Mouse (Mus musculus) heart, embryonic 13.5 days (tissue): Measurements from ENCODE around the gene Eepd1. TPM values are rescaled to one million over a fixed set of nuclear protein-coding genes. Genes with fewer than 3 reads are reported as not detected.
A peak's percentile ranks its signal among the peaks of the same experiment; 100 is the strongest.

Source experiments
- ATAC-seq: fragments of 200-750 bp; cut with Nextera tagmentation; 2 replicates; pipeline ENCODE4 v1.8.0; 2017; ENCODE audit warnings: moderate TSS enrichment; ENCODE audit not compliant: insufficient number of reproducible peaks, low FRiP score, low TSS enrichment; ENCODE audit errors: extremely low read depth
- H3K27ac ChIP-seq: fragments of 300-500 bp; sonication (generic); replicated peaks from 2 replicates; pipeline ENCODE4 v1.5.1; 2015; ENCODE audit warnings: moderate library complexity, mild to moderate bottlenecking, inconsistent platforms
- H3K27me3 ChIP-seq: fragments of 300-500 bp; sonication (generic); replicated peaks from 2 replicates; pipeline ENCODE4 v1.6.1; 2015; ENCODE audit warnings: mild to moderate bottlenecking, inconsistent platforms
- H3K36me3 ChIP-seq: fragments of 300-500 bp; sonication (generic); 2 replicates; pipeline ENCODE4 v1.6.1; 2015; ENCODE audit warnings: mild to moderate bottlenecking, inconsistent platforms
- H3K4me1 ChIP-seq: fragments of 300-500 bp; sonication (generic); 2 replicates; pipeline ENCODE4 v1.6.1; 2015; ENCODE audit warnings: inconsistent platforms
- H3K4me2 ChIP-seq: fragments of 300-500 bp; sonication (generic); 2 replicates; pipeline ENCODE4 v1.6.1; 2015; ENCODE audit warnings: inconsistent platforms, mild to moderate bottlenecking, moderate library complexity
- H3K4me3 ChIP-seq: fragments of 300-500 bp; sonication (generic); 2 replicates; pipeline ENCODE4 v1.5.1; 2015; ENCODE audit warnings: moderate library complexity, mild to moderate bottlenecking, inconsistent platforms
- H3K9ac ChIP-seq: fragments of 300-500 bp; sonication (generic); 2 replicates; pipeline ENCODE4 v1.6.1; 2015; ENCODE audit warnings: inconsistent platforms, mild to moderate bottlenecking, moderate library complexity
- H3K9me3 ChIP-seq: fragments of 300-500 bp; sonication (generic); 2 replicates; pipeline ENCODE4 v1.6.1; 2016; ENCODE audit warnings: inconsistent platforms
- WGBS: fragments of 180-500 bp; shearing (Covaris S2); methylation state at CpG from one replicate; pipeline ENCODE4 v1.1.7; 2015; ENCODE audit warnings: mixed read lengths; 5-methylcytosine and 5-hydroxymethylcytosine counted together
- polyA plus RNA-seq: library from polyadenylated mRNA; unstranded; fragments of >200 nt; fragmentation: Nextera tagmentation; extraction: Ambion mirVana; gene quantifications from 2 replicates; pipeline ENCODE4 v1.2.1, GENCODE M21; 2015

Eepd1 gene
- polyA plus RNA-seq, 1 experiment from 2014 or later, result 21.4 TPM

DNA sequence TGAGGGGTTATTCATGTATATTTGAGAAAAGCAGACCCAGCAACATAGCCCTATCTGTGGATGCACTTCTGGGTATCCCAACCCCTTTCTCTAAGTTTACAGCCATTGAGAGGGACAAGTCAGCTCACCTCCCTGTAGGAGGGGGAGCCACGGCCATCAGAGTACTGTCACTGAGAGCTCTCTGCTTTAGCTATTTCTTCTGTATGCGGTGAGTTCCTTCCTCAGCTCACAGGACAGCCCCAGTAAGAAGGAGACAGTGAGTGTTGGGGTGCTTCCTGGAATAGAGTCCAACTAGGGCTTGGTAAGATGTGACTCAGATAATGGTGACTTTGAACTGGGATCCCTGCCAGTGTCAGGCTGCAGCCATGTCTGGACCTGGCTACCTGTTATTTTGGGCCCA lies 102.3 kb downstream of the Eepd1 start:
- Histone ChIP-seq H3K4me2 (no peak overlapping the region), H3K4me1 (peaks cover 39% of the 10 kb centered on the region), H3K9ac (no peak overlapping the region), H3K4me3 (no peak overlapping the region), H3K27me3 (no peaks in the 10 kb centered on the region), H3K27ac (no peak overlapping the region), H3K36me3 (peaks cover 9% of the 10 kb centered on the region), H3K9me3 (no peaks in the 10 kb centered on the region)
- WGBS, result 86% methylated on average over 2 of the region's 2 CpGs
- ATAC-seq, result no peak

DNA sequence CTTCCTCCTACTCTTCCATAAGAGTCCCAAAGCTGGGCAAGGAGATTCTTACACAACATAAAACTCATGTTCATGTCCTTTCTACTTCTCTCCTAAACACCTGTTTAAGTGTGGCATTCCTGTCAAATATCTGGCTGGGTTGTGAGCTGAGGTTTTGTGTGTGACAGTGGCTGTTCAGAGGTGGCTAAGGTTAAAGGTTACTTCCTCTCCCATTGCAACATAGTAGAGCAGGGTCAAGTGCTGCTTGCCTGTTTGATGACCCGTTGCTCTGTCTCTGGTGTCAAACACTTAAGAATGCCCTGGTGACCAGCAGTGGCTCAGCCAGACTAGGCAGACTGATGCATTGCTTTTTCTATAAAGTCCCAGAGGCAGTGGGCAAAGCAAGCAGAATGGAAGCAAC lies 104.3 kb downstream of the Eepd1 start:
- Histone ChIP-seq H3K9me3 (no peaks in the 10 kb centered on the region), H3K4me1 (peaks cover 23% of the 10 kb centered on the region), H3K4me3 (no peak overlapping the region), H3K36me3 (peaks cover 24% of the 10 kb centered on the region), H3K27me3 (no peaks in the 10 kb centered on the region), H3K9ac (no peak overlapping the region), H3K27ac (no peak overlapping the region), H3K4me2 (no peak overlapping the region)
- ATAC-seq, result no peak
- 29% methylated on average over 1 of the region's 1 CpGs for WGBS

DNA sequence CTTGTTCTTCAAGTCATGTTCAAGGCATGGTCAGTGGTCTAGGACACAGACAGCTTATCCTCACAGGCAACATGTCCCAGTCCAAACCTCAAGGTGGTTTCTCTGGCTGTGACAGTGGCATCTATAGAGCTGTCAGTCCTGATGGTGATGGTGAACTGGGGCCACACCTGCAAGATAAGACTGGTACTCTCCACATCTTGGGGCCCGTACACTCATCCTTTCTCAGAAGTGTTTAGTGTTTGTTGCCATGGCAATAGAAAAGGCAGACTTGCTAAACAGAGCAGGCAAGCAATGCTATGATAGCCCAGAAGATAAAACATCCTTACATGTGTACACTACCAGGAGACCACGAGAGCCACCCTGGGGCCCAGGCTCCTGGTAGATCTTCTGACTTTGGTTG lies 107.2 kb downstream of the Eepd1 start:
- Histone ChIP-seq H3K4me2 (no peak overlapping the region), H3K4me3 (no peak overlapping the region), H3K4me1 (peaks cover 29% of the 10 kb centered on the region), H3K27ac (no peak overlapping the region), H3K36me3 (peaks cover 25% of the 10 kb centered on the region), H3K9ac (no peak overlapping the region), H3K9me3 (no peaks in the 10 kb centered on the region), H3K27me3 (no peaks in the 10 kb centered on the region)
- 67% methylated on average over 2 of the region's 2 CpGs for whole genome bisulfite sequencing
- ATAC-seq, result no peak

DNA sequence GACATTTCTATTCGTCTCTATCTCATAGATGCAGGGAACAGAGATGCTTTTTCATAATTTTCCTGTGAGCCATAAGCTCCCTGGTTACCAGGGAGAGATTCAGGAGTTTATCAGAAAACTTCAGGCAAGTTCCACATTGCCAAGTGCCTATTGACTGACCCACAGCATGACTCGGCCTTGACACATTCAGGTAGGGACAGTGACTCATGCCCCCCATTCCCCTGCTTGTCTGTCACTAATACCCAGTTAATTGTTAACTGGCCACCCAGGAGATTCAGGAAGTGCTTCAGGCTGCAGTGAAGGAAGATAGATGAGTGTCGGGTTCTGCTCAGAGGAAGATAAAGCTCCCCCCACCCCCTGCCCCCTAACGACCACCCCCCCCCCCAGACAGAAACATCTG lies 109.4 kb downstream of the Eepd1 start:
- 31% methylated on average over 4 of the region's 4 CpGs for WGBS
- H3K4me3 ChIP-seq, result no peak overlapping the region
- no peak for ATAC-seq

DNA sequence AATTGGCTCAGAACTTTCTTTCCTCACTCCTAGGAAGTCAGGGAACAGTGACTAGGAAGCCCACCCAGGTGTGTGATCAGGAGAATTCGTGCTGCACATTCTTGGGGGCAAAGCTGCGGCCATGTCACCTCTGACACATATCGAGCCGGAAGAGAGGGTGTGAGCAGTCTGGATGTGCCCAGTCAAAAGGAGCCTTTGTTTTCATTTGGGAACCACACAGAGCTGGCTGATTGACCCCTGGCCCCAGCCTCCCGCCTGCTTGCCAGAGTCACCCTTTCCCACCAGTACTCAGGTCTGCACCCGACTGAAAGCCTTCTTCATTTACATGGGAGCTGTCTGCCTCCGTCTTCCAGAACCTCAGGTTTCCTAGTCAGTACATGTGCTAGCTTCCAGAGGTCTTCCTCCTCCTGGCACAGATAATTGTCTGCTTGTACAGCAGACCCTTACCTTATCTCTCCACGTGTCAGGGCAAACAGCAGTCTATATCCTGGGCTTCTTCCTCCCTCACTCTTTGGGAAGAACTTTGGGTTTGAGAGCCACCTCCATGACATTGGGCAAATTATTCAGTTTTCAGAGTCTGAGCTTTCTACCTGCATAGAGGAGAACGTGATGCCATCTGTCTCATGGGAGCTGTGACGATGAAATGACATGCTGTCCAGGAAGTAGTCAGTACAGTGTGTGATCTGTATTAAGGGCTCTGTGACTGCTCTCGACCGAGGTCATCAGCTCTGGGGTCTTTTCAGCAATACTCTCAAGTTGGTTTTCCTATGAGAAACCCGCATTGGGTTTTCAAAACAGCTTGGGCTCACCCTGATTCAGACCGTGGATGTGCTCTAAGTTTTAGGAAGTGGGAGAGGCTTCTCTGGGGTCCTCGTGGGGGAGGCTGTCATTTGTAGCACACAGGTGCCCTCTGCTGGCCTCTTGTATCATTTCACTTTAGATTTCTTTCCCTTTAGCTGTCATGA lies 110.3 kb downstream of the Eepd1 start:
- Histone ChIP-seq H3K27me3 (no peaks in the 10 kb centered on the region), H3K9ac (peak overlapping the region; percentile 15; the same call in 1 of the 2 replicates), H3K4me3 (peak overlapping the region; percentile 26; the same call in 1 of the 2 replicates), H3K4me2 (peak overlapping the region; percentile 60), H3K4me1 (peaks cover 17% of the 10 kb centered on the region), H3K36me3 (peaks cover 43% of the 10 kb centered on the region), H3K27ac (no peak overlapping the region), H3K9me3 (no peaks in the 10 kb centered on the region)
- 18% methylated on average over 15 of the region's 15 CpGs for WGBS
- ATAC-seq, result no peak

More for the DNA sequence above, 109.4 kb downstream of the Eepd1 start:
- H3K27me3 ChIP-seq, result no peaks in the 10 kb centered on the region
- no peaks in the 10 kb centered on the region for H3K9me3 ChIP-seq
- H3K36me3 ChIP-seq, result peaks cover 38% of the 10 kb centered on the region
- H3K27ac ChIP-seq, result no peak overlapping the region
- H3K4me2 ChIP-seq, result no peak overlapping the region
- no peak overlapping the region for H3K9ac ChIP-seq
- H3K4me1 ChIP-seq, result peaks cover 22% of the 10 kb centered on the region

DNA sequence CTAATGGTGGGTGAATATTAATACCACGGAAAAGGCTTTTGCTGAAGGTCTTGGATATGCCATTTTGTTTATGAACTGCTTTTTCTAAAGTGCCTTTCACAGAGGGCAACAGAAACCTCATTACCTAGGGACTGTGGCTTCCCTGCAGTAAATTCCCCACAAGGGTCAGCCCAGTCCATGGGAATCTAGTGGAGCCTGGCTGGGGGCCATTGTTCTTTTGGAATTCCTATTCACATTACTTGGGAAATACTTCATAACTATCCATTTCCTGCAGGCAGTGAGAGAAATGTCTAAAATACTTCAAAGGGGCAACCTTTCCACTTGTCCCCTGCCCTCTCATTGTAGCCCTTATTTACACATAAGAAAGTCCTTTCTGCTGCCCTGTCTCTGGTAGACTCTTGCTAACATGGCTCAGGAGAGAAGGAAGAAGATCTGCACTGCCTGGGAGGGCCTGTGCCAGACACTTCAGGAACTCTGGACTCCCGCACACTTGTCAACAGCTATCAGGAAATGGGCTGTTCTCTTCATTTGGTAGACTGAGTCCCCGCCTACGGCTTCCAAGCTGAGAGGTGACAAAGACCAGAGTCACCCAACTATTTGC lies 111.1 kb downstream of the Eepd1 start:
- no peaks in the 10 kb centered on the region for H3K9me3 ChIP-seq
- H3K4me2 ChIP-seq, result no peak overlapping the region
- peaks cover 43% of the 10 kb centered on the region for H3K36me3 ChIP-seq
- WGBS, result 29% methylated on average over 4 of the region's 4 CpGs
- no peaks in the 10 kb centered on the region for H3K27me3 ChIP-seq
- no peak overlapping the region for H3K4me3 ChIP-seq
- no peak for ATAC-seq
- no peak overlapping the region for H3K27ac ChIP-seq
- peaks cover 17% of the 10 kb centered on the region for H3K4me1 ChIP-seq
- H3K9ac ChIP-seq, result no peak overlapping the region

DNA sequence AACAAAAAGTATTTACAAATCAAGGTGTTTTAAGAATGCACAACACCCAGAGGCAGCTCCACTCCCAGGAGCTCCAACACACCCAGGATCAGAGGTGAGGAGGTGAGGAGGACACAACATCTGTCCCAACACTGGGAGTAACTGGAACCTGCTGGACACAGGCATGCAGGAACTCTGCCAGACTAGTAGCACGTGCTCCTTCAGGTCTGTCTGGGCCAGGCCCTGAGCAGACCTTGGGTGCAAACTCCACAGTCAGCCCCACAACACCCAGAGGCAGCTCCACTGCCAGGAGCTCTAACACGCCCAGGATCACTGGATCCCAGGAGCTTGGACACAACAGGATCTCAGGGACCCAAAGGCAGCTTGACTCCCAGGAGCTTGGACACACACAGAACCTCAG lies 143.4 kb downstream of the Eepd1 start:
- ATAC-seq, result no peak
- Histone ChIP-seq H3K36me3 (no peaks in the 10 kb centered on the region), H3K27ac (no peak overlapping the region), H3K27me3 (no peaks in the 10 kb centered on the region), H3K4me1 (no peaks in the 10 kb centered on the region), H3K4me2 (no peak overlapping the region), H3K4me3 (no peak overlapping the region), H3K9me3 (no peaks in the 10 kb centered on the region), H3K9ac (no peak overlapping the region)
- 57% methylated on average over 2 of the region's 2 CpGs for WGBS

DNA sequence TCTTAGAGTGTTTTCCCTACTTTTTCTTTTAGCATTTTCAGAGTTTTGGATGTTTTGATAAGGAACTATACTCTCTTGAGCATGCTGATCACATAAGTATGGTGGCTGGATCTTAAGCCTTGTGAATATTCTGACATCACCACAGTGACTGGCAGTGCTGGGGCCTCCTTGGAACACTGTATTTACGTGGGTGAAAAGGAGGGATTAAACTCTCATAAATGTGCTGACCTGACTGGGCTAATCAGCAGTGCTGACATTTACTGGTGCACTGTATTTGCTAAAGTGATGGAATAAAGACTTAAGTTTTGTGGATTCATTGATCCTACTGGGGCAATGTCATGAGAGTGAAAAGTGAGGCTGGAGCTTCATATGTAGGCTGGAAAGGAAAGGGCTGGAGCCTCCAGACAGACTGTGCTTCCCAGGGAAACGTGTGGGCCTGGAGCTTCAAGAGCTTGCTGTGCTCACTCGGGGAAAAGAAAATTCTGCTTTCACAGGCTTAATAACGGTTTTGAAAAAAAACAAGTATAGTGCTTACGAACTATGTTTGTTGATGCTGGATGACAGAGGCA lies 148.3 kb downstream of the Eepd1 start:
- H3K27ac ChIP-seq, result no peak overlapping the region
- no peaks in the 10 kb centered on the region for H3K27me3 ChIP-seq
- WGBS, result 65% methylated on average over 5 of the region's 5 CpGs
- no peaks in the 10 kb centered on the region for H3K4me1 ChIP-seq
- H3K36me3 ChIP-seq, result no peaks in the 10 kb centered on the region
- no peaks in the 10 kb centered on the region for H3K9me3 ChIP-seq
- no peak overlapping the region for H3K9ac ChIP-seq
- no peak overlapping the region for H3K4me2 ChIP-seq
- no peak for ATAC-seq
- no peak overlapping the region for H3K4me3 ChIP-seq

Other genes starting within 250 kb of the Eepd1 start
- 247 and 264 TPM in 2 replicates for gene Sept7, start 229.1 kb upstream of the Eepd1 start, polyA plus RNA-seq